Comparison of ENCODE assay signal across 24 mouse cellular contexts in genomic region chr2:68843330-68843729, GRCm38 (mm10).
"Had no signal": no experiment of that assay in that cellular context is flagged by ENCODE, and none has a peak within 500 bp of the region (broad histone marks: within the 10 kb centered on the region; RNA-seq: fewer than 3 reads in every experiment).

No protein-coding gene starts in this region.

- H3K27me3 ChIP-seq: heart, embryonic 13.5 days; heart, embryonic 15.5 days; hindbrain, embryonic 13.5 days; hindbrain, embryonic 15.5 days; intestine, embryonic 15.5 days; limb, embryonic 12.5 days; liver, embryonic 13.5 days; liver, embryonic 15.5 days had no signal

- H3K36me3 ChIP-seq: heart, embryonic 13.5 days; heart, embryonic 15.5 days; hindbrain, embryonic 13.5 days; hindbrain, embryonic 15.5 days; intestine, embryonic 15.5 days; limb, embryonic 10.5 days; limb, embryonic 12.5 days; liver, embryonic 13.5 days; liver, embryonic 15.5 days had no signal

- H3K9me3 ChIP-seq: heart, embryonic 13.5 days; heart, embryonic 15.5 days; hindbrain, embryonic 13.5 days; hindbrain, embryonic 15.5 days; intestine, embryonic 15.5 days; limb, embryonic 10.5 days; limb, embryonic 12.5 days; liver, embryonic 13.5 days; liver, embryonic 15.5 days had no signal

- H3K27ac ChIP-seq: gastrocnemius, adult 2 months; heart, embryonic 13.5 days; heart, embryonic 15.5 days; hindbrain, embryonic 13.5 days; hindbrain, embryonic 15.5 days; hindbrain, postnatal 0 days; intestine, embryonic 15.5 days; layer of hippocampus, adult 2 months; left cerebral cortex, adult 2 months; limb, embryonic 10.5 days; limb, embryonic 12.5 days; liver, embryonic 13.5 days; liver, embryonic 15.5 days had no signal

- DNase-seq: gastrocnemius, adult 2 months; gastrocnemius, postnatal 10 days; gastrocnemius, postnatal 25 days; heart, adult 18-20 months; heart, postnatal 36 days; kidney, adult 18-20 months; kidney, adult 8-10 months; kidney, postnatal 10 days; kidney, postnatal 25 days; kidney, postnatal 4 days; liver; liver, embryonic 13.5 days had no signal

- H3K4me3 ChIP-seq: gastrocnemius, adult 2 months; heart, embryonic 13.5 days; heart, embryonic 15.5 days; hindbrain, embryonic 13.5 days; hindbrain, embryonic 15.5 days; intestine, embryonic 15.5 days; layer of hippocampus, adult 2 months; left cerebral cortex, adult 2 months; limb, embryonic 10.5 days; limb, embryonic 12.5 days; liver, embryonic 13.5 days; liver, embryonic 15.5 days had no signal

- H3K4me1 ChIP-seq: heart, embryonic 13.5 days; heart, embryonic 15.5 days; hindbrain, embryonic 13.5 days; hindbrain, embryonic 15.5 days; intestine, embryonic 15.5 days; limb, embryonic 10.5 days; limb, embryonic 12.5 days; liver, embryonic 13.5 days had no signal

- ATAC-seq: hindbrain, postnatal 0 days; intestine, embryonic 15.5 days; intestine, postnatal 0 days had no signal
